Mouse (Mus musculus): ENCODE measurements around the gene Sec31a. TPM values are rescaled to one million over a fixed set of nuclear protein-coding genes. Genes with fewer than 3 reads are reported as not detected.

Sec31a gene
- 90.3 and 91.0 TPM in 2 replicates for polyA plus RNA-seq (2015; fragmentation: Nextera tagmentation; extraction: Ambion mirVana)

- H3K9me3 ChIP-seq = no peaks in the 10 kb centered on the region
- H3K9ac ChIP-seq (replicated peaks) = peak within 1 kb of the TSS; percentile 86
- peak; percentile 98 for ATAC-seq
- no peaks in the 10 kb centered on the region for H3K27me3 ChIP-seq
- WGBS = under 1% methylated on average over 67 of the region's 82 CpGs
- H3K27ac ChIP-seq = peak within 1 kb of the TSS; percentile 86
- H3K4me1 ChIP-seq (replicated peaks) = peaks cover 30% of the 10 kb centered on the region
- peak within 1 kb of the TSS; percentile 71 for H3K4me2 ChIP-seq (replicated peaks)
- H3K36me3 ChIP-seq = peaks cover 30% of the 10 kb centered on the region
- peak within 1 kb of the TSS; percentile 86 for H3K4me3 ChIP-seq (replicated peaks)
Measured at GRCm38 (mm10) chr5:100415761-100416590, at the start of gene Sec31a. TSS of gene Sec31a (minus strand) at chr5:100416234.

DNA sequence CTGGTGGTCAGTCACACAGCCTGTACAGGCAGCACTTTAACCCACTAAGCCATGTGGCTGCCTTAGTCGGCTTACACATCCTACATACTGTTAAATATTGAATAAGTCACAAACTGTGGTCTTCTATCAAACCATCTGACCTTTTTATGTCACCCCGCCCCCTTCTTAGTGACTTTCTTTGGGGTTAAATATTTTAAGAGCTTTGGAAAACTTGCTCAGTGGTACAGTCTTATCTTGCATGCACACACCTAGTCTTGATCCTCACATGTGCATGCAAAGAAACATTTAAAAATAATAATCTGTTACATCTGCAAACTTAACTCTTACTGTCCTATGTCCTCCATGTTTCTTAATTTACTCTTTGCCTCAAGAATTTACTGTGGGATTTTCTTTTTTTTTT, 46.3 kb upstream of the Sec31a start:
- Histone ChIP-seq H3K9ac (replicated peaks) (no peak overlapping the region), H3K27me3 (no peaks in the 10 kb centered on the region), H3K27ac (no peak overlapping the region), H3K4me2 (replicated peaks) (no peak overlapping the region), H3K4me3 (replicated peaks) (no peak overlapping the region), H3K9me3 (no peaks in the 10 kb centered on the region), H3K4me1 (replicated peaks) (no peaks in the 10 kb centered on the region), H3K36me3 (peaks cover 28% of the 10 kb centered on the region)
- 90% methylated on average over 2 of the region's 2 CpGs for WGBS
- ATAC-seq = no peak

- Histone ChIP-seq H3K27ac (no peak overlapping the region), H3K4me3 (replicated peaks) (no peak overlapping the region), H3K27me3 (no peaks in the 10 kb centered on the region), H3K9ac (replicated peaks) (no peak overlapping the region), H3K4me2 (replicated peaks) (no peak overlapping the region), H3K4me1 (replicated peaks) (no peaks in the 10 kb centered on the region), H3K36me3 (peaks cover 32% of the 10 kb centered on the region), H3K9me3 (no peaks in the 10 kb centered on the region)
- no peak for ATAC-seq
- 93% methylated on average over 9 of the region's 9 CpGs for WGBS
Measured at GRCm38 (mm10) chr5:100461526-100461925, 45.5 kb upstream of the Sec31a start.

DNA sequence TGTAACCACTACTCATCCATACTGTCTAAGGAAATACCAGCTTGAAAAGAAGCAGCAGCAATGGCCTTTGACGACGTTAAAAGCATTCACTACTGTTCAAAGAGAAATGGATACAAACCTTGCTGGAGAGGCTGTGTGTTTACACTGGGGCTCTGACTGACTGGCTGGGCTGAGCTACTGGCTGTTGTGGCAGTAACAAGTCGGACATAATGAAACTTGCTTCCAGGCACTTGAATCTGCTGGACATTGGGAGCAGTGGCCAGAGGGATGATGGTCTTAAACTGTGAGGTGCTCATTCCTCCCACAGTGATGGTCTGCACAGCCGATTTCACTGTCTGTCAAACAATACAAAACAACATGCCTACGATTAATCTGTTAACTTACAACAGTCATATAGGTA, 43.4 kb upstream of the Sec31a start:
- ATAC-seq = no peak
- no peak overlapping the region for H3K9ac ChIP-seq (replicated peaks)
- WGBS = 93% methylated on average over 5 of the region's 5 CpGs
- no peaks in the 10 kb centered on the region for H3K27me3 ChIP-seq
- no peak overlapping the region for H3K4me2 ChIP-seq (replicated peaks)
- H3K4me1 ChIP-seq (replicated peaks) = no peaks in the 10 kb centered on the region
- peaks cover 47% of the 10 kb centered on the region for H3K36me3 ChIP-seq
- no peak overlapping the region for H3K4me3 ChIP-seq (replicated peaks)
- H3K9me3 ChIP-seq = no peaks in the 10 kb centered on the region
- no peak overlapping the region for H3K27ac ChIP-seq

GRCm38 (mm10) chr5:100451871-100452270, 35.8 kb upstream of the Sec31a start:
- H3K36me3 ChIP-seq = peaks cover 56% of the 10 kb centered on the region
- no peak overlapping the region for H3K4me3 ChIP-seq (replicated peaks)
- H3K27ac ChIP-seq = no peak overlapping the region
- H3K4me2 ChIP-seq (replicated peaks) = no peak overlapping the region
- no peaks in the 10 kb centered on the region for H3K27me3 ChIP-seq
- no peaks in the 10 kb centered on the region for H3K9me3 ChIP-seq
- WGBS = 56% methylated on average over 2 of the region's 2 CpGs
- H3K4me1 ChIP-seq (replicated peaks) = no peaks in the 10 kb centered on the region
- H3K9ac ChIP-seq (replicated peaks) = no peak overlapping the region
- ATAC-seq = no peak

- no peak for ATAC-seq
- Histone ChIP-seq H3K27ac (no peak overlapping the region), H3K4me3 (replicated peaks) (no peak overlapping the region), H3K36me3 (peaks cover 19% of the 10 kb centered on the region), H3K4me1 (replicated peaks) (no peaks in the 10 kb centered on the region), H3K4me2 (replicated peaks) (no peak overlapping the region), H3K9me3 (no peaks in the 10 kb centered on the region), H3K9ac (replicated peaks) (no peak overlapping the region), H3K27me3 (no peaks in the 10 kb centered on the region)
- 96% methylated on average over 14 of the region's 14 CpGs for WGBS
Measured at GRCm38 (mm10) chr5:100438796-100439195, 22.8 kb upstream of the Sec31a start.

DNA sequence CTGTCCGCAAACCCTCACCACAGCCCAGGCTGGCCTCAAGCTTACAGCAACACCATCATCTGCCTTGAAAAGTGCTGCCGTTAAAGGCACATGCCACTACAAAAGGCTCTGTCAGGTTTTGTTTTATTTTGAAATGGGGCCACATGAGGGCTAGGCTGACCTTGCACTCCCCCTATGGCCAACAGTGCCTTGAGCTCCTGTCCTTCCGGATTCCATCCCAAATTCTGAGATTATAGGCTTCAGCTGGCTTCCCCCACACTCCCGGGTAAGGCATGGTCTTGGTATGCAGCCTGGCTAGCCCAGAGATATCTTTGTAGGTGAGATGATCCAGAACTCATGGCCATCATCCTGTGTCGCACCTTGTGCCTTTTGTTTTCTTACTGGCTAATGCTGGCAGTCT, 21.9 kb upstream of the Sec31a start:
- no peak for ATAC-seq
- H3K4me2 ChIP-seq (replicated peaks) = no peak overlapping the region
- H3K9me3 ChIP-seq = no peaks in the 10 kb centered on the region
- H3K27ac ChIP-seq = no peak overlapping the region
- no peaks in the 10 kb centered on the region for H3K27me3 ChIP-seq
- 95% methylated on average over 5 of the region's 5 CpGs for WGBS
- no peak overlapping the region for H3K9ac ChIP-seq (replicated peaks)
- H3K36me3 ChIP-seq = peaks cover 15% of the 10 kb centered on the region
- no peaks in the 10 kb centered on the region for H3K4me1 ChIP-seq (replicated peaks)
- H3K4me3 ChIP-seq (replicated peaks) = no peak overlapping the region

DNA sequence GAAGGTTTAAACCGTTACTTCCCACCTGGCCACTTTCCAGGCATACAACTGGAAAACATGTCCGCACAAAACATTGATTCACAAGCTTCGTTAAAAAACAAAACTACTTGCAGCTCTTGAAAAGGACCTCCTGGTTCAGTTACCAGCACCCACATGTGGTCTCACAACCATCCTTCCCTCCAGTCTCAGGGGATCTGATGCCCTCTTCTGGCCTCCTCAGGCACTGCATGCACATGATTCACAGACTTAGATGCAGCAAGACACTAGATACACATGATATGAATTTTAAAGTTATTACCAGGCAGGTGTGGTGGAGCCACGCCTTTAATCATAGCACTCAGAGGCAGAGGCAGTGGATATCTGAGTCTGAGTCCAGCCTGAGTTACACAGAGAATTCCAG, 21.1 kb upstream of the Sec31a start:
- no peak overlapping the region for H3K4me2 ChIP-seq (replicated peaks)
- no peak overlapping the region for H3K9ac ChIP-seq (replicated peaks)
- H3K9me3 ChIP-seq = no peaks in the 10 kb centered on the region
- no peak overlapping the region for H3K4me3 ChIP-seq (replicated peaks)
- H3K27me3 ChIP-seq = no peaks in the 10 kb centered on the region
- H3K27ac ChIP-seq = no peak overlapping the region
- peaks cover 14% of the 10 kb centered on the region for H3K36me3 ChIP-seq
- no peak for ATAC-seq
- no peaks in the 10 kb centered on the region for H3K4me1 ChIP-seq (replicated peaks)
- WGBS = 98% methylated on average over 4 of the region's 4 CpGs

GRCm38 (mm10) chr5:100430966-100431365, 14.9 kb upstream of the Sec31a start:
- no peak overlapping the region for H3K4me3 ChIP-seq (replicated peaks)
- H3K27ac ChIP-seq = no peak overlapping the region
- no peaks in the 10 kb centered on the region for H3K27me3 ChIP-seq
- peaks cover 21% of the 10 kb centered on the region for H3K36me3 ChIP-seq
- no peaks in the 10 kb centered on the region for H3K9me3 ChIP-seq
- H3K4me2 ChIP-seq (replicated peaks) = peak overlapping the region; percentile 93; the same call in 1 of the 2 replicates
- H3K4me1 ChIP-seq (replicated peaks) = peaks cover 36% of the 10 kb centered on the region
- WGBS = 64% methylated on average over 2 of the region's 2 CpGs
- H3K9ac ChIP-seq (replicated peaks) = no peak overlapping the region
- no peak for ATAC-seq

DNA sequence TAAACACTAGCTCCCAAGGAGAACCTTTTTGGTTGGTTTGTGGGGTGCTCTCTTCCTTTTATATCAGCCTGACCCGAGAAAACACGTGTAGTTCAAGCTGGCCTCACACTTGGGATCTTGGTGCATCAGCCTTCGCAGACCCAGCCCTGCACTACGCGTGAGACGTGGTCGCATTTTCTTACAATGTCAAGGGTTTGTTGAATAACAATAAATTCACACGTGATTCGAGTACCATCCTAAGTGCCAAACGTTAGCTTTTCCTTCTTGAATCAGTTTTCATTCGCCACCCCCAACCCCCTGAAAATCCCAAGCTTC, 14.0 kb upstream of the Sec31a start:
- peak overlapping the region; percentile 80 for H3K27ac ChIP-seq
- peak overlapping the region; percentile 83 for H3K9ac ChIP-seq (replicated peaks)
- peak overlapping the region; percentile 93 for H3K4me2 ChIP-seq (replicated peaks)
- no peak for ATAC-seq
- H3K9me3 ChIP-seq = no peaks in the 10 kb centered on the region
- peaks cover 30% of the 10 kb centered on the region for H3K36me3 ChIP-seq
- peaks cover 44% of the 10 kb centered on the region for H3K4me1 ChIP-seq (replicated peaks)
- 4% methylated on average over 11 of the region's 11 CpGs for WGBS
- peak overlapping the region; percentile 67 for H3K4me3 ChIP-seq (replicated peaks)
- H3K27me3 ChIP-seq = no peaks in the 10 kb centered on the region

GRCm38 (mm10) chr5:100429344-100430075, 13.5 kb upstream of the Sec31a start:
- peak; percentile 99 for ATAC-seq
- H3K36me3 ChIP-seq = peaks cover 35% of the 10 kb centered on the region

DNA sequence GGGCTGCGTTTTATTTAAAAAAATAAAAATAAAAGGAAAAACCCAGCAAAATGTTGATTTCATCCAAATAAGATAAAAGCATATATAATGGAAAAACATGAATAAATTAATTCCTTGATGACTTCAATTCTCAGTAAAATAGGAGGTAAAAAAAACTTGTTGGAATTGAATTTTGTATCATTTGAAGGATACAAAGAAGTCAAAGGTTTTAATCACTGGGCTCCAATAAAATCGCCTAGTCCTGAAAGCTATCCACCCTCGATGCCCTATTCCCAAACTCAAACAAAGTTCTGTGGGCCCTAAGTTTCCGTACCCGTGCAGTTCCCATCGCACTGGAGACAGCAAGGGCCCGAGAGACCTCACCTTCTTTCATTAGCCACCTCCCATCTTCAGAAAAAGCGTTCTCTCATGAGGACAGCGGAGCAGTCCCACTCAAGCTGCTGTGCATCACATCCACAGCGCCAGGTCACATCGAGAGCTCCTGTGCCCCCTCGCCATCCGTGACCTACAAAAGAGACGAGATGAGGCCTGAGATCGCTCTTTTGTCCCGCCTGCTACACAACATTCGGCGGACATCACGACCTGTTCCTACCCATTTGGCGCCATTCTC, 12.8 kb upstream of the Sec31a start:
- whole genome bisulfite sequencing = under 1% methylated on average over 20 of the region's 20 CpGs
- Histone ChIP-seq H3K27me3 (no peaks in the 10 kb centered on the region), H3K4me2 (replicated peaks) (peak overlapping the region; percentile 93), H3K9ac (replicated peaks) (peak overlapping the region; percentile 88), H3K9me3 (no peaks in the 10 kb centered on the region), H3K4me1 (replicated peaks) (peaks cover 56% of the 10 kb centered on the region), H3K4me3 (replicated peaks) (peak overlapping the region; percentile 67), H3K27ac (peak overlapping the region; percentile 93), H3K36me3 (peaks cover 42% of the 10 kb centered on the region)
- no peak; the same call in 1 of the 2 replicates for ATAC-seq

More at GRCm38 (mm10) chr5:100429344-100430075, 13.5 kb upstream of the Sec31a start:
- under 1% methylated on average over 53 of the region's 53 CpGs for WGBS
- Histone ChIP-seq H3K9me3 (no peaks in the 10 kb centered on the region), H3K4me2 (replicated peaks) (peak overlapping the region; percentile 93), H3K4me3 (replicated peaks) (peak overlapping the region; percentile 67), H3K9ac (replicated peaks) (peak overlapping the region; percentile 88), H3K4me1 (replicated peaks) (peaks cover 49% of the 10 kb centered on the region), H3K27ac (peak overlapping the region; percentile 93), H3K27me3 (no peaks in the 10 kb centered on the region)
